Mouse (Mus musculus) erythroblast, adult 5-6 weeks (primary cell): Measurements from ENCODE around the gene Asb14. TPM values are rescaled to one million over a fixed set of nuclear protein-coding genes. Genes with fewer than 3 reads are reported as not detected.
"Not testable (repeated sequence)": the region's sequence is repeated elsewhere in the genome, so short reads cannot be mapped to it uniquely, and the experiment has no call there.

Source experiments
- ATAC-seq: replicated peaks from 2 replicates; pipeline ENCODE4 v1.8.0; 2016; ENCODE audit warnings: moderate number of reproducible peaks, mild to moderate bottlenecking, moderate TSS enrichment, inconsistent platforms; ENCODE audit not compliant: poor library complexity, low FRiP score, severe bottlenecking
- total RNA-seq, 2 experiments: library from RNA; stranded (forward) in 1 of 2; stranded (reverse) in 1 of 2; fragments of 150-400 nt in 1 of 2; fragments of 200-764, 138-1000 nt in 1 of 2; gene quantifications; 2 replicates each; pipeline versions ENCODE4 v1.2.3 to v1.2.4; 2015 to 2017; ENCODE audit warnings: low replicate concordance in 2 of 2

Asb14 gene
- total RNA-seq (2015; ENCODE audit: low replicate concordance): not detected in 2 replicates
- not detected in 2 replicates for total RNA-seq (2017; ENCODE audit: low replicate concordance)

DNA sequence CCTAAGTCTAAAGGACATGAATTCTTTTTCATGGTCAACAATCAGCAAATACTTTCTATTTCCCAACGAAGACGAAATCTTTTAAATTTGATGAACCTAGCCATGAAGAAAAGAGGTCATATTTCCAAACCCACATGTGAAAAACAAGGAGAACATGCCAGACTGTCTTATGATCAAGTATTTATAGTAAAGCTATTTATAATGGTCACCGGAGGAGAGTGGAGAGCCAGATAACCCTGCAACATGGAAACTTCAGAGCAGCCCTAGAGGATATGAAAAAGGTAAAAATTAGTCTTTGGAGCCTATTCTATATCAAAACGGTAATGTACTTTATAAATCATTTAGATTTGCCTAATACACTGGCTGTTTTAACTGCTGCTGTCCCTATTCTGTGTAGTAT lies at the start of gene Asb14:
Asb14 (plus strand) TSS at position 166 of the 400 bp plus-strand sequence.
- no peak for ATAC-seq

DNA sequence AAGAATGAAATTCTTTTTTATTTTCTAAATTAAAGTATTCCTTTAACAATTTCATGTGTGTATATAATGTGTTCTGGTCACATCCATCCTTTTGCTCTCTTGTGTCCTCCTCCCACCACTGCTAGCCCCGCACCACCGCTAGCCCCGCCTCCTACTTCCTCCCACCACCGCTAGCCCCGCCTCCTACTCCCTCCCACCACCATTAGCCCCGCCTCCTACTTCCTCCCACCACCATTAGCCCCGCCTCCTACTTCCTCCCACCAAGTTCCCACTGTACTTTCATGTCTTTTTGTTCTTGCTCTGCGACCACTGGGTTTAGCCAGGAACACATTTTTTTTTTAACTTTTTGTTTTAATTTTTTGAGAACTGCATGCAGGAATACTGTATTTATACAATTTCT lies 41.3 kb upstream of the Asb14 start:
- no peak for ATAC-seq

DNA sequence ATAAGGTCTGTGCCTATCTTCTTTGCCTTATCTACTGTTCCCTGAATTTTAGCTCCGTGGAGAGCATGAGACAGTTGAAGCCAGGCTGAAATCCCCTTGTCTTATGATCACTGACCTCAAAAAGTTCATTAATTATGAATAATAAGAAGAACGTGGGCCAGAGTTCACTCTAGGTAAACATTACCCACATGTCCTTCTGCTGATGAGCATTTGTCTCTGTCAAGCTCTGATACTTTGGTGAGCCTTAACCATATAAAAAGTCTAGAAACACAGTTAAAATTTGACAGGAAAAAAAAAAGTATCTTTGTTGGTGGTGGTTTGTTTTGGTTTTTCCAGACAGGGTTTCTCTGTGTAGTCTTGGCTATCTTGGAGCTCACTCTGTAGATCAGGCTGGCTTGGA lies 40.3 kb upstream of the Asb14 start:
- ATAC-seq: no peak

DNA sequence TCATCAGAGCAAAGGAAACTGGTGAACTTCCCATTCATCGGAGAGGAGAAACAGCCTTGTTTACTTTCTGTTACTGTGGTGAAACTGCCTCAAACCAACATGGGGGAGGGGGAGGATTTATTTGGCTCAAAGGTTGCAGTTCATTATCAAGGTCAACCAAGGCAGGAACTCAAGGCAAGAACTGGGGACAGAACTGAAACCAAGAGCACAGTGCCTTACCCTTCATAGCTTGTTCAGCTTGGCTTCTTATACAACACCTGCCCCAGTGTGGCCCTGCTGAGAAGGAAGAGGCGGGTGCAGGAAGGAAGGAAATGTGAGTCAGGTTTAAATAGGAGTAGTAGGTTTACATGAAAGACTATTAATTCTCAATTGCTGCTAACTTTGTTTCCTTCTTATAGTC lies 36.0 kb upstream of the Asb14 start:
- no peak for ATAC-seq

DNA sequence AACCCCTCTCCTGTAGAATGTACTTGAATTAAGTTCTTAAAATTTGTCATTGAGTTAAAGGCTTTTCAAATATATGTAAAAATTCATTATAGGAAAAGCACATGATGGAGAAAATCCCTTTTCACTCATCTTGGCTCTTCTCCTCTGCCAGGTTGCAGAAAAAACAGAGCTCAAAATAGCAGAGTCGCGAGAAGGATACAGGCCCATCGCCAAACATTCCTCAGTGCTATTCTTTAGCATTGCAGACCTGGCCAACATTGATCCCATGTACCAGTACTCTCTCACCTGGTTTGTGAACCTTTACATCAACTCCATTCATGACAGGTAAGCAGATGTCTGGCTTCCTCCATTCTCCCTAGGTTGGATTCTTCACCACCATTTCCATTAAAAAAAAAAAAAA lies 35.3 kb upstream of the Asb14 start:
- ATAC-seq: no peak

DNA sequence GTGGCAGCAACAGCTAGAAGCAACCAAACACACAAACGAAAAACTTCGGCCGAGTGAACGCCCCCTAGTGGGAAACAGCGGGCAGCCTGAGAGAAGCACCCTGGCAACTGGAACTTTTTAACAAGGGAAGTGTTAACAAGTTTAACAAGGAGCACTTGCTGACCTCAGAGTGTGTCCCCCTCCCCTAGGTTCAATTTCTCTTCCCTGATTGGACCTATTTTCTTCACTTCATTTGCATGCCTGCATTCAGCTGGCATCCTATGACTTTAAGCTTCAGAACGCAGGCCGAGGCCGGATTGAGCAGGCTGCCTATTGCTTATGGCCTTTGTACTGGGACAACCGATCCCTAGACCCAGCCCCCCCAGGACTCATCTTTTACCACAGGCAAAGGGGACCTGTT lies 27.0 kb upstream of the Asb14 start:
- ATAC-seq: no peak

DNA sequence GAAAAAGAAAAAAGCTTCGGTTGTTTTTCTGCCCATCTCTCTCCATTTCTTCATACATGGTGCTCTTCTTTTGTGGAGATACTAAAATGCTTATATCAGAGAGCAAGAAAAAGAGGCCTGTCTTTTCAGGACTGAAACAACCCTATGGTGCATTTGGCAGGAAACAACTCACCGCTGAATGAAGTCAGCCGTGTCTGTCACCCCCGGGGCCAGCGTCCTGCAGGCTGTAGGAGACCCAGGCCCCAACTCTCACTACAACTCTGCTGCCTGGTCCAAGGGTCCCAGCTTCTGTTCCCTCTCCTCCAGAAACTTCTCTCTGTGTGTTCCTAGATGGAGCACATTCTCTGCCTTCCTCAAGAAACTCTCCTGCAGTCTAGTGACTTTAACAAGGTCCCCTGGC lies 26.1 kb upstream of the Asb14 start:
- no peak for ATAC-seq

DNA sequence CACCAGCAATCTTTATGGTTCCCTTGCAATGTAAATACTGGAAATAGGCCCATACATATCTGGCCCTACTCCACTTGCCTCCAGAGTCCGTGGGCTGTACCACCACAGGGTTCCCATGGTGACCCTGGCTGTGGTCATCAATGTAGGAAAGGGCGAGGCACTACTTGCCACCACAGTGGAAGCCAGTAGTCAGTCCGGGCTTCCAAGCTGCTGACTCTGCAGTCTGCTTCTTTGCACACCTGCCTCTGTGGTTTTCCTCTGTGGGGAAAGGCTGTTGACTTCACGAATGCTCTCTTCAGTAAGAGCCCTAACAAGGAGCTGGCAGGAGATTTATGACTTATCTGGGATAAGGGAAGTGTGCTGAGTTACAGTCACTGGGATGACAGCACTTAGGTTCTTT lies 15.6 kb upstream of the Asb14 start:
- ATAC-seq: no peak

DNA sequence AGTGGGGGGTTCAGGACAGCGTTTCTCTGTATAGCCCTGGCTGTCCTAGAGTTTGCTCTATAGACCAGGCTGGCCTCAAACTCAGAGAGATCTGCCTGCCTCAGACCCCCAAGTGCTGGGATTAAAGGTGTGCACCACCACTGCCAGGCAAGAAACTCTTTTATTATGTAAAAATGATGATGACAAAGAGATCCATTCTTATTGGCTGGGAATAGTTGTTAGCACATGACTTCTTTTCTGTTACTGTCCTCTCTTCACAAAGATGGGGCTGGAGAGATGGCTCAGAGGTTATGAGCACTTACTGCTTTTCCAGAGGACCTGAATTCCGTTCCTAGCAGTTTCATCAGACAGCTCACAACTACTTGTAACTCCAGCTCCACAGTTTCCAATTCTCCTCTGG lies 14.4 kb upstream of the Asb14 start:
- ATAC-seq: no peak

DNA sequence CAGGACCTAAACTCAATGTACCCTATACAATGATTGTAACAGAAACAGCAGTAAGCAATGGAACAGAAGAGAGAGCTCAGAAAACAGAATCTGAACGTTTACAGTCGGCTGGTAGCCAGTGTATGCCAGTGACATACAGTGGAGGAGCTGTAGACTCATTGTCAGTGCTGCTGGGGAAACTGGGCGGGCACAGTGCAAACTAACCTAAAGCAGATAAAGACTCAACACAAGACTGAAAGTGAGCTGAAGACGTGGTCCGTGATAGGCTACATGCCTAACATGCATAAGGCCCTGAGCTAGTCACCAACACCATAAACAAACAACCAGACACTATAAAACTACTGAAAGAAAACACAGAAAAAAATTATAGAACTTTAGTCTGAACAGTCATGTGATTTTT lies 12.7 kb upstream of the Asb14 start:
- ATAC-seq: no peak

DNA sequence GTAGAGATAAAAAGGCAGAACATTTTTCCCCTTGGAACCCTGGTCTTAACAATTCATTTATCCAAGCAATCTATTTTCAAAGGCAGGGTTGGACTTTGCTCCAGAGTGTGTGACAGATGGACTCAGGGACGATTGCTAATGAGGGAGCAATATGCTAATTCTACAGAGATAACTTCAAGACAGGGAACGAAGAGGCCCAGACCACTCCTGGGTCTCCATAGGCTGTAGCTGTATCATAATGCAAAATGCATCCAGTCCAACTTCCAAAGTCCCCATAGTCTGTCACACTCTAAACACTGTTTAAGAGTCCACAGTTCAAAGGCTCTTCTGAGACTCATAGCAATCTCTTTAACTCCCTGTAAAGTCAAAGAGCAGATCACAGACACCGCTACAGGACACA lies 7.1 kb upstream of the Asb14 start:
- no peak for ATAC-seq

DNA sequence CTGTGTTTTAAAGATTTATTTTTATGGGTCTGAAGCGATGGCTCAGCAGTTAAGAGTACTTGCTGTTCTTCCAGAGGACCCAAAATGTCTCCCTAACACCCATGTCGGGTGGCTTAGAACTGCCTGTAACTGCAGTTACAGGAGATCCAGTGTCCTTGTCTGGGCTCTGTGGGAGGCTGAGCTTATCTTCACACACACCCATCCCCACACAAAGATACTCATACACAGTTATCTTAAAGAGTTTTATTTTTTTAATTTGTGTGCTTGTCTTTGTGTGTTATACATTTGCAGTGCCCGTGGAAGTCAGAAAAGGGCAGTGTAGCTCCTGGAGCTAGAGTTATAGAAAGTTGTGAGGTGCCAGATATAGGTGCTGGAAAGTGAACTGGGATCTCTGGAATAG lies 3.6 kb upstream of the Asb14 start:
- ATAC-seq: no peak

DNA sequence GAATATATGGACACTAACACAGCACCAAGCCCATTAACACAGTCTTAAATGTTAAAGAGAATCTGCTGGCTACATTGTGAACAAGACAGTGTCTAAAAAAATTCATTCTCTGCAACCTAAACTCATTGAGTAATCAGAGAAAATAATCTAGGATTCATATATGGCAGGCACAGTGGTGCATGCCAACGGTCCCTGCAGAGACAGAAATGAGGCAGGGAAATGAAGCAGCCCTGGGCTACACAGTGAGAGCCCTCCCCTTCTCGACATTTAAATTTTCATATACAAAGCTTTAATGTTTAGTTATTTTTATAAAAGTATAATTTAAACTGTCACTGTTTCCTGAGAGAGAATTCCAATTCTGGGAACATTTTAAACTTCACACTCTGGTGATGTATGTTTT lies 5.1 kb downstream of the Asb14 start:
- no peak for ATAC-seq

DNA sequence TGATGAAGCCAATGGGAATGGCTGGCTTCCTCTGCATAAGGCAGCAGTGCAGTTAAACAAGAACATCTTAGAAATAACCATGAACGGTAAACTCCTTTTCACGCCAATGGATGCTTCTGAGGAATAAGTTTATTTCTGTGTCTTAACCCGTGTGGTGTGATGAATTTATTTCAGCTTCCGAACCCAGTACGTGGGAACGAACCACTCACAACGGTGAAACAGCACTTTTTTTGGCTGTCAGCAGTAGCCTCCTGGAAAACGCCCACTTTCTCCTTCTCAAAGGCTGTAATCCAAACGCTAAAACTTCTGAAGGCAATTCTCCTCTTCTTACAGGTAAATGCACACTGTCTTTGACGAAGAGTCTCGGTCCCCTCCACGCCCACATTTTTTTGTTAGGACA lies 6.5 kb downstream of the Asb14 start:
- ATAC-seq: no peak

DNA sequence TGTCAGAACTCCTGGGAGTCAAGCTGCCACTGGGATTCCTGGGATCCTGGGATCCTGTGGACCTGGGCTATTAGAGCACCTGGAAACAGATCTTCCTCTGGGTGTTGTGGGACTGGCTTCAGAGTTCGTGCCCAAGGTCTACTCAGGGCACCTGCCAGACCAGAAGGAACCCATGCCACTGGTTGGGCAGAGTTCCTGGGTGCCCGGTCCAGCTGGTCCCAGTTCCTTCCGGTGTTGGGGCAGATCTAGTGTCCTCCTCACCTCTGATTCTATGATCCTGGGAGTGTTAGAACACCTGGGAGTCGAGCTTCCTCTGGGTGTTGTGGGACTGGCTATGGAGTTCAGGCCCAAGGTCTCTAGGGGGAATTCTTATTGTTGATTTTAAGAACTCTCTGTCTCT lies 13.0 kb downstream of the Asb14 start:
- ATAC-seq: no peak

DNA sequence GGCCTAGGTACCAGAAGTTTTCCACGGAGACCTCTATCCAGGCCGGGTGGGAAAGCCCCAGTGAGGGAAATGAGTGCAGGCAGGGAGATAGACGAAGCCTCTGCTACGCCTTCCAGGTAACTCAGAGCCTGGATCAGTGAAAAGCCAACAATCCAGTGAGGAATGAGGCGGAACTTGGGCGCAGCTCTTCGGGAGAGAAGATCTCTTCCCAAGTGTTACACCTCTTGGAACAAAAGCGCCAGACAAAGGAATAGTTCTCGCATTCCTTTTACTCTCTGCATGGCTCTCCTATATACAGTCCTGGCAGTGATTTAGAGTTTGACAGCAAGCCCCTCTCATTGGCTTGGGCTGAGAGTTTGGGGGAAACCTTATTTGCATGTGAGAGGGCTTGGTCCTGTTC lies 16.1 kb downstream of the Asb14 start:
- ATAC-seq: not testable (repeated sequence)

DNA sequence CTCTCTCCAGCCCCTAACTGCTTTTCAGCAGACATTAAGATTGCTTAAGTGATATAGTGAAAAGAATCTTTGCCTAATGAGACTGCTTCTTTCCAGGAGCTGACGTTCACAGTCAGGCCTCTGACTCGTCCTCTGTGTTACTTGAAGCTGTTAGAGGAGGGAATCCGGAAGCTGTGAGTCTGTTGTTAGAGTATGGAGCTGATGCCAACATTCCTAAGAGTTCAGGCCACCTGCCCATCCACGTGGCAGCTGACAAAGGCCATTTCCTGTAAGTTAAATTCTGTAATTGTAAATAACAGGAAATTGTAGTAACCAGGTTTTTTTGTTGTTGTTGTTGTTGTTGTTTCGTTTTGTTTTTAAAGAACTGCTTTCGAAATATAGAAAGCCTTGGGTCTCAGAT lies 16.8 kb downstream of the Asb14 start:
- no peak for ATAC-seq

DNA sequence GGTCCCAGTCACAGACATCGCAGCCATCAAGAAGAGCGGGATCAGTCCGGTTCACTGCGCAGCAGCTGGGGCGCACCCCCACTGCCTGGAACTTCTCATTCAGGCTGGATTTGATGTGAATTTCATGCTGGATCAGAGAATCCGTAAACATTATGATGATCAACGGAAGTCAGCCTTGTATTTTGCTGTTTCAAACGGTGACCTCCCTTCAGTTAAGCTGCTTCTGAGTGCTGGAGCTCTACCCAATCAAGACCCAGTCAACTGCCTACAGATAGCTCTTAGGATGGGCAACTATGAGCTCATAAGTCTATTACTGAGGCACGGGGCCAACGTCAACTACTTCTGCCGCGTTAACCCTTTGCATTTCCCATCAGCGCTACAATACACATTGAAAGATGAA lies 17.5 kb downstream of the Asb14 start:
- no peak for ATAC-seq

DNA sequence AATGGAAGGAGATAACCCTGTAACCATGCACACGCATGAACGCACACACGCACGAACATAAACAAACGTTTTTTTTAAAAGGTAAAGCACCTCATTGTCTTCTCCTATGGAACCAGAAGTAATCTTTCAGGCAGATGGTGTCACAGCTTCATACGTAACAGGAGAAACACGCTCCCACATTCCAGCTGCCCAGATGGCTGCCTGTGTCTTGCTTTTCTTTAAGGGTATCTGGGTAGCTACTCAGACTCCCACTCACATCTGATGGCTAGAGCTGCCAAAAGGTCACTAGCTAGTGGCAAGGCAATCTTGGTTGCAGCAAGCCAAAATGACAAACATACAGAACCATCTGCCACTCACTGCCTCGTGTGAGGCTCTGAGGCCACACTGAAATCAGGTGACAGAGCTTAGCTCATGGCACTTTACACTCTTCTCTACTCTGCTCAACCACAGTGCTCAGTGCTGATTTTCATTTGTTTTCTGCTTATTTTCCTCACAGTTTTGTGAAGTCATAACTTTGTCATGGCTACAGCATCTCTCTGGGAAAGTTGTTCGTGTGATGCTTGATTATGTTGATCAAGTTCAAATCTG lies 19.4 kb downstream of the Asb14 start:
- no peak for ATAC-seq

DNA sequence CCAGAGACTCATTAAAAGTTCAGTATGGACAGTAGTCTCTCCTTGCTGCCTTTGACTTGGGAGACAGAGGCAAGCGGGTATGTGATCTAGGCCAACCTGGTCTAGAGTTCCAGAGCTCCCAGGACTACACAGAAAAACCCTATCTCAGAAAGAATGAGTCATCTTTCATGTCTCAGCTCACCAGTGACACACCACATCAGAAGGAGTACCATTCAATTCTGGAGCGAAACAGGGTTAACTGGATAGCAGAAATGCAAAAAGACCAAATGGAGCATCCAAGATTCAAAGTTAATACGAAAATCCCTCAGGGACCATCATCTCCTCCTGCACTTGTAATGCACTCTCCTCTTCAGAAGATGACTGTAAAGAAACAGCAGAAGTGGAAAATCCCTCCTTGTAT lies 25.0 kb downstream of the Asb14 start:
- ATAC-seq: no peak

DNA sequence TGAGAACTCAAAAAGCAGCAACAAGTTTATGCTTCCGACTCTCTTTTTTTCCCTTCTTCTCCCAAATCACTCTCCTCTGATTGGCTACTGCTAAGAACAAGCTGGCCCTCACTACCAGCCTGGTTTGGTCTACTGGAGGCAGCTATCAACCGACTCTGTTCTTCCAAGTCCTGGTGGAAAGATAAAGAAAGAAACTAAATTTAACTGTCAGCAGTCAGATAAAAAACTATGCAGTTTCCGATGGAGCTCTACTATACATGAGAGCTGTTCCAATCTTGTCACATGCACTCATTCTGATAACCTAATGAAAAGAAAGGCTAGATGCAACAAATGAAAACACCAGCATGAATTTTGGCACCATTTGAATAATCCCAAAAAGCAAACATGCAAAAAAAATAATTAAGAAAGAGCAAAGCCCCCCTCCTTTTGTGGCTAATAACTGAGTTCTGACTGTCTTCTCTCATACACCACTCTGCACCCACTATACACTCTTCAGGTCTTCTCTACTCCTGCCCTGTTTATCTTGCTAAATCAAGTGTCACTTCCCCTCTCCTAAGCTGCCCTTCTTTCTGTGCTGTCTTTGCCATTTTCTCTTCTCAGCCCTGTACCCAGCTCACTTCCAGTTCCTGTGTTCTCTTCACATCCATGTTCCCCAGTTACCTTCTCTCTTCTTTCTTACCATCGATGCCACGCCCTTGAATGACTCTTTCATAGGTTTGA lies 29.5 kb downstream of the Asb14 start:
- ATAC-seq: no peak

DNA sequence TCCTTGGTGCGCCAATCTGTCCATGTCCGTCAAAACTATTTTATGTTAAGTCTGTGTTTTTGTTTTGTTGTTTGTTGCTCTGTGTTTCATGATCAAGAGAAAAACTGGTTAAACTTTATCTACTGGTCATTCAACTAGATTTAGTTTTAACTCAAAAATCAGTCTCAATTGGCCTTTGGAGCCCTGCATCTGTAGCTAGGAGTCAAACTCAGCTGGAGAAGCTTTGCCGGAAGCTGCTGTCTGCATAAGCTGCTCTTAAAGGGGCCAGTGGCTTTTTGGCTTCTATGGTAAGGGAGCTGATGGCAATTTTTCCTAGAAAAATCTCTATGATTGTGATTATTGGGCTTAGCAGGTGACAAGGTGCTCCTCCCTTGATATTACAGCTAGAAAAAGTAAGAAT lies 40.5 kb downstream of the Asb14 start:
- no peak for ATAC-seq
